Mouse (Mus musculus) lung, postnatal 0 days (tissue): ENCODE measurements at regions not wholly inside any gene's neighbourhood (a gene's known extent, or its start where the extent isn't known, plus 50 kb on each side); places are given as distances from the start of the nearest gene placed in this dataset.
A peak's percentile ranks its signal among the peaks of the same experiment; 100 is the strongest.

Experiments used
- ATAC-seq: fragments of 200-750 bp; cut with Nextera tagmentation; 2 replicates; pipeline ENCODE4 v1.8.0; 2017; ENCODE audit warnings: moderate library complexity
- DNase-seq: peaks from one replicate; pipeline ENCODE4 v3.0.0-alpha.2; 2016; ENCODE audit warnings: low spot score
- H3K27ac ChIP-seq: fragments of 300-500 bp; sonication (generic); 2 replicates; pipeline ENCODE4 v1.5.1; 2014; ENCODE audit warnings: antibody characterized with exemption, mild to moderate bottlenecking, low read length, mixed read lengths
- H3K27me3 ChIP-seq: fragments of 300-500 bp; sonication (generic); replicated peaks from 2 replicates; pipeline ENCODE4 v1.6.1; 2014; ENCODE audit warnings: low read length, mixed read lengths; ENCODE audit not compliant: insufficient read depth
- H3K36me3 ChIP-seq: fragments of 300-500 bp; sonication (generic); 2 replicates; pipeline ENCODE4 v1.6.1; 2014; ENCODE audit warnings: low read length, mixed read lengths; ENCODE audit not compliant: insufficient read depth
- H3K4me1 ChIP-seq: fragments of 300-500 bp; sonication (generic); 2 replicates; pipeline ENCODE4 v1.6.1; 2014; ENCODE audit warnings: antibody characterized with exemption, low read depth, low read length, mixed read lengths; ENCODE audit not compliant: insufficient read depth
- H3K4me2 ChIP-seq: fragments of 300-500 bp; sonication (generic); replicated peaks from 2 replicates; pipeline ENCODE4 v1.6.1; 2014; ENCODE audit warnings: low read depth, mild to moderate bottlenecking, low read length, moderate library complexity, mixed read lengths
- H3K4me3 ChIP-seq: fragments of 300-500 bp; sonication (generic); 2 replicates; pipeline ENCODE4 v1.5.1; 2014; ENCODE audit warnings: low read depth, low read length
- H3K9ac ChIP-seq: fragments of 300-500 bp; sonication (generic); replicated peaks from 2 replicates; pipeline ENCODE4 v1.6.1; 2014; ENCODE audit warnings: low read depth, mild to moderate bottlenecking
- H3K9me3 ChIP-seq: fragments of 300-500 bp; sonication (generic); 2 replicates; pipeline ENCODE4 v1.6.1; 2016; ENCODE audit warnings: low read length, mixed read lengths
- CTCF ChIP-seq: IDR thresholded peaks from 2 replicates; pipeline ENCODE4 v1.5.1; 2016; ENCODE audit warnings: antibody characterized with exemption, mild to moderate bottlenecking
- EP300 ChIP-seq: IDR thresholded peaks from 2 replicates; pipeline ENCODE4 v1.6.1; 2016; ENCODE audit warnings: antibody characterized with exemption, mild to moderate bottlenecking, control low read depth
- WGBS: fragments of 180-500 bp; shearing (Covaris S2); extraction: QIAGEN DNeasy Blood & Tissue Kit; methylation state at CpG from one replicate; pipeline ENCODE4 v1.1.7; 2014; 5-methylcytosine and 5-hydroxymethylcytosine counted together

GRCm38 (mm10) chr1:148993586-148993985 is 967.5 kb downstream of the Pla2g4a start:
- Histone ChIP-seq H3K27ac (no peak overlapping the region), H3K4me3 (no peak overlapping the region), H3K36me3 (no peaks in the 10 kb centered on the region), H3K27me3 (no peaks in the 10 kb centered on the region), H3K9me3 (no peaks in the 10 kb centered on the region), H3K9ac (no peak overlapping the region), H3K4me2 (no peak overlapping the region), H3K4me1 (no peaks in the 10 kb centered on the region)
- no peak for ATAC-seq
- no peak for TF ChIP-seq EP300
- peak; percentile 39; the same call in 1 of the 2 replicates for TF ChIP-seq CTCF
- no peak for DNase-seq
- 76% methylated on average over 1 of the region's 1 CpGs for WGBS

- no peak overlapping the region for H3K4me2 ChIP-seq
- H3K36me3 ChIP-seq, result no peaks in the 10 kb centered on the region
- ATAC-seq (no peak), DNase-seq (no peak)
- no peak overlapping the region for H3K27ac ChIP-seq
- H3K9me3 ChIP-seq, result no peaks in the 10 kb centered on the region
- TF ChIP-seq CTCF (no peak), EP300 (no peak)
- 76% methylated on average over 5 of the region's 5 CpGs for WGBS
- no peak overlapping the region for H3K4me3 ChIP-seq
- no peak overlapping the region for H3K9ac ChIP-seq
- H3K4me1 ChIP-seq, result no peaks in the 10 kb centered on the region
- no peaks in the 10 kb centered on the region for H3K27me3 ChIP-seq
Observed at GRCm38 (mm10) chr1:148977377-148977776, 983.7 kb downstream of the Pla2g4a start.

GRCm38 (mm10) chr1:148965358-148965757 is 995.7 kb downstream of the Pla2g4a start:
- DNase-seq (no peak), ATAC-seq (no peak)
- H3K9ac ChIP-seq, result no peak overlapping the region
- no peak overlapping the region for H3K4me3 ChIP-seq
- no peak overlapping the region for H3K4me2 ChIP-seq
- TF ChIP-seq EP300 (no peak), CTCF (no peak)
- H3K4me1 ChIP-seq, result no peaks in the 10 kb centered on the region
- H3K36me3 ChIP-seq, result no peaks in the 10 kb centered on the region
- no peaks in the 10 kb centered on the region for H3K27me3 ChIP-seq
- H3K9me3 ChIP-seq, result no peaks in the 10 kb centered on the region
- H3K27ac ChIP-seq, result no peak overlapping the region

GRCm38 (mm10) chr1:148934366-148934765 is 1026.7 kb downstream of the Pla2g4a start:
- 84% methylated on average over 3 of the region's 3 CpGs for WGBS
- no peak for TF ChIP-seq EP300
- no peak for TF ChIP-seq CTCF
- no peak for ATAC-seq

GRCm38 (mm10) chr1:148924506-148924905 is 1036.6 kb downstream of the Pla2g4a start:
- Histone ChIP-seq H3K27me3 (no peaks in the 10 kb centered on the region), H3K9ac (no peak overlapping the region), H3K4me2 (no peak overlapping the region), H3K4me1 (no peaks in the 10 kb centered on the region), H3K36me3 (no peaks in the 10 kb centered on the region), H3K4me3 (no peak overlapping the region), H3K9me3 (no peaks in the 10 kb centered on the region), H3K27ac (no peak overlapping the region)
- TF ChIP-seq CTCF, result no peak
- no peak for TF ChIP-seq EP300
- WGBS, result 71% methylated on average over 2 of the region's 2 CpGs
- DNase-seq (no peak), ATAC-seq (no peak)

More at GRCm38 (mm10) chr1:148934366-148934765, 1026.7 kb downstream of the Pla2g4a start:
- Histone ChIP-seq H3K4me2 (no peak overlapping the region), H3K4me1 (no peaks in the 10 kb centered on the region), H3K36me3 (no peaks in the 10 kb centered on the region), H3K4me3 (no peak overlapping the region), H3K27me3 (no peaks in the 10 kb centered on the region), H3K9ac (no peak overlapping the region), H3K9me3 (no peaks in the 10 kb centered on the region), H3K27ac (no peak overlapping the region)
- no peak for DNase-seq

- Histone ChIP-seq H3K27me3 (no peaks in the 10 kb centered on the region), H3K4me3 (no peak overlapping the region), H3K4me2 (no peak overlapping the region), H3K4me1 (no peaks in the 10 kb centered on the region), H3K9me3 (no peaks in the 10 kb centered on the region), H3K9ac (no peak overlapping the region), H3K36me3 (no peaks in the 10 kb centered on the region), H3K27ac (no peak overlapping the region)
- TF ChIP-seq EP300 (no peak), CTCF (no peak)
- ATAC-seq (no peak), DNase-seq (no peak)
Observed at GRCm38 (mm10) chr1:148917062-148917461, 1044.0 kb downstream of the Pla2g4a start.

- DNase-seq, result no peak
- Histone ChIP-seq H3K27ac (no peak overlapping the region), H3K9me3 (no peaks in the 10 kb centered on the region), H3K4me3 (no peak overlapping the region), H3K4me2 (no peak overlapping the region), H3K4me1 (no peaks in the 10 kb centered on the region), H3K36me3 (no peaks in the 10 kb centered on the region), H3K9ac (no peak overlapping the region), H3K27me3 (no peaks in the 10 kb centered on the region)
- no peak for TF ChIP-seq EP300
- TF ChIP-seq CTCF, result no peak
- no peak for ATAC-seq
- WGBS, result 58% methylated on average over 1 of the region's 1 CpGs
Observed at GRCm38 (mm10) chr1:148912819-148913218, 1048.3 kb downstream of the Pla2g4a start.
